Mouse (Mus musculus) cerebellum, postnatal 36 days (tissue): ENCODE data around the gene Fbxo9.

Experiments
- DNase-seq, 2 experiments: peaks; one replicate each; pipeline ENCODE4 v3.0.0; 2021 to 2022; ENCODE audit warnings: mixed read lengths in 2 of 2

Fbxo9 gene

GRCm38 (mm10) chr9:78064121-78064520 lies 44.7 kb downstream of the Fbxo9 start:
- no peak for DNase-seq

DNA sequence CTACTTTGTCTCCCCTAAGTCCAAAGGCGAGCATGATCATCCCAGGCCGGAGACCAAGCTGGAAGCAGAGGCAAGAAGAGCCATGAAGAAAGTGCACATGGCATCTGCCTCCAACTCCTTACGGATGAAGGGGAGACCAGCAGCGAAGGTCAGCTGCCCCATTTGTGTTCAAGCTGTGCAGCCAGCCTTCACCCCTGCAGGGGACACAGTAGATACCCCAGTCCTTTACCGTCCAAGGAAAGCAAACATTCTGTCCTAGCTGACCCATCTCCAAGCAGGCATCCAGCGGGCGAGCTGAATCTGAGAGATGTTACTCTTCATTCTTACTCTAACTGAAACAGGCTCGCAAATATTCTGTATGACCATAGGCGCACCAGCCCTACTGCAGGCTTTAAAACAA lies 46.5 kb downstream of the Fbxo9 start:
- DNase-seq, result no peak

GRCm38 (mm10) chr9:78059525-78060120 lies 49.2 kb downstream of the Fbxo9 start:
- no peak for DNase-seq

DNA sequence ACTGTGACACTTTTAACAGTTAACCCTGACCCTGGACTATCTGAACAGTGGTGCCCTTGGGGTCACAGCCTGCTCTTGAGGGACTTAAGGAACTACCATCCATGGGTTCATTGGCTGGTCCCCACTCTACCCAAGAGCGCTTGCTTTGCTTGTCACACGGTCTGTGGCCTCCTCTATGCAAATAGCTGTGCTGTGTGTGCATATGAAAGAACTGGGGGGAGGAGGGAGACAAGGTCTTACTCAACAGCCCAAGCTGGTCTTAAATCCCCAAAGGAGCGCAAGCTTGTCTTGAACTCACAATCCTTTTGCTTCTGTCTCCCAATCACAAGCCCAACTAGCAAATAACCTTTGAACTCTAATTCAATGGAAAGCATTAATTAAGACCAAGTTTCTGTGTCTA lies 54.6 kb downstream of the Fbxo9 start:
- DNase-seq, result no peak

GRCm38 (mm10) chr9:78053821-78054220 lies 55.0 kb downstream of the Fbxo9 start:
- no peak for DNase-seq

GRCm38 (mm10) chr9:78051677-78052076 lies 57.2 kb downstream of the Fbxo9 start, which contains the start of gene Gcm1:
Gene Gcm1 (plus strand): TSS chr9:78051924.
- DNase-seq, result no peak

- no peak for DNase-seq
Observed at GRCm38 (mm10) chr9:78050452-78050970, 58.4 kb downstream of the Fbxo9 start.

DNA sequence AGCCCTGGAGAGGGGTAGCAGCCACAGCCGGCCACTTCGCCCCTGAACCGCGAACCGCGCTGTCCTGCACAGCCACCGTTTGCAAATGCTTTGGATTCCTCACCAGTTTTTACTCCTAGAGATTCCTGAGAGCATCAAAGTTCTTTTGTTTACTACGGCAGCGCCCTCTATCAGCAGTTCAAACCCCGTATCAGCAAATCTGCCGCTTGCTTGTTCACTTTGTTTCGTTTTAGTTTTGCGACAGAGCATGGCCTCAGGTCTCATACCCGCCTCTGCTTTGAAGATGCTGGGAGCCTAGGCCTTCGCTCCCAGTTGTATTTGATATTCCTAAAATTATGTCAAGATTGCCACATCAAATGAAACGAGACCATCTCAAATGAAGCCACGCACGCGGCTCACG lies 62.1 kb downstream of the Fbxo9 start:
- DNase-seq, result peak in 1 of 2 experiments; percentile 7

DNA sequence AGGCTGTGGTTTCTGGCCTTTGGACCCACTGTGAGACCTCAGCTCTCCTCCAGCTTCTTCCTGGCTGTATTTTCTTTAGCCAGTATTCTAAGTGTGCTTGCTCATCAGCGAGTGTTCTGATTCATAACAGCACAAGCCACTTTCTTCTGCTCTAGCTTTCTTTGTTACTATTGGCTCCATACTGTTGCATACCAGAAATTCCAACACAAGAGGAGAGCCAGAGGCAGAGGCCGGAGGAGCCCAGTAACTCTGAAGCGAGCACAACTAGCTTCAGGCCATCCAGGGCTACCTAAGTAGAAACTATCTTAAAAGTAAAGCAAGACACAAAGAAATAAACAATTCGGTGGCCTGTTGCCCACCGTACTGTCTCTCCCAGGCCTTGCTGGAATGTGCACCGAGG lies 63.7 kb downstream of the Fbxo9 start:
- DNase-seq, result no peak

DNA sequence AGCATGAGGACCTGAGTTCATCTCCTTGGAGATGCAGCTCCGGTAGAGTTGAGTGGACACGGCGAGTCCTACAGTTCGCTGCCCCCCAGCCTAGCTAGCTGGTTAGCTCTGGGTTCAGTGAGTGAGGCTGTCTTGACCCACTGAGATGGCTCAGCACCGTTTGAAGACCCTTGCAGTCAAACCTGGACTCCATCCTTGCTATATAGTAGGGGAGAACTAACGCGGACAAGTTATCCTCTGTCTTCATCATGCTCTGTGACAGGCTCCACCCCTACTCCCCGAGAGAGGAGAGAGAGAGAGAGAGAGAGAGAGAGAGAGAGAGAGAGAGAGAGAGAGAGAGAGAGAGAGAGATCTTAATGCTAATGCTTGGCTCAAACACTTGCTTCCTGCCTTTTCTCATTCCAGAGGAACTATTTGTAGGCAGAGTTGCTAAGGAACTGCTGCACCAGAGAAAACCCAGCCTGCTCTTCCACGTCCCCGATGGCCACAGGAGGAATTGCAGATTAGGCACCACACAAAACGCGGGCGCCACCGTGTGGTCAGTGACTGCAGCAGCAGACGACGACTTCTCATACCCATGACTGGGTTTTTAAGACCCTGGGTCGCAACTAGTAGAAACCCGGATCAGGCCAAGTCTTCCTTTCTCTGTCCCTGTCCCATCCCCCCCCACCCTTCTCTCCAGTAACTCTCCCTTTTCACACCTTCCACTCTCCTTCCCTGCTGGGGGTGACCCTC lies 69.9 kb downstream of the Fbxo9 start:
- peak; percentile 63 to 67 for DNase-seq

DNA sequence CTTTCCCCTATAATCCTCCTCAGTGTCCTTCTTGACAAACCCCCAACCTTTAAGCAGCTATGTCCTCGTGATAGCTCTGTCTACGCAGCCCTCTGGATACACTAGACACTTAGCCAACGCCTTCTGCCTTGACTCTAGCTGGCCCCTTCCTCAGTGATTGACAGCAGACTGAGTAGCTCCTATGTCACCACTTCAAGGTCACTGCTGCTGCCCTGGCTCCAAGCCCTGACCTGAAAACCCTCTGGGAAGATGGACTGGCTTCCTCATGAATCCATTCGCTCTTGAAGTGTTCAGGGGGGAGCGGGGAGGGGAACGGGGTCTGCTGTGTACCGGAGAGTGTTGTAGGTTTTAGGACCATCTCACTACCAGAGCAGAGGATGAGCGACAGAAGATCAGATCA lies 73.0 kb downstream of the Fbxo9 start:
- no peak for DNase-seq

DNA sequence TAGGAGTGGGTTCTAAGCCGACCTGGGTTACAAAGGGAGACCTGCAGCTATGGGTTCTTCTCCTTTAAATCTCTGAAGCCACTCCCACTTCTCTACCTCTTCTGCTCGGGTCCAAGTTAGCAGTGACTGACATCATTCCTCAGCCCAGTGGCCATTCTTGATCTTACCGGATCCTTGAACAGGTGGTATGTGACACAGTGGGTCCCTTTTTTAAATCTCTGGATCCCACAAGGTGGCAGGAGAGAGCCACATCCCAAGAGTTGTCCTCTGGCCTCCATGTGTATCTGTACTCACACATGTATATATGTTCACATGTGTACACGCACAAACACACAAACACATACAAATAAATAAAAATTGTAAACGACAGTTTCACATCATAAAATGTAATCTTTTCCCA lies 73.6 kb downstream of the Fbxo9 start:
- no peak for DNase-seq

DNA sequence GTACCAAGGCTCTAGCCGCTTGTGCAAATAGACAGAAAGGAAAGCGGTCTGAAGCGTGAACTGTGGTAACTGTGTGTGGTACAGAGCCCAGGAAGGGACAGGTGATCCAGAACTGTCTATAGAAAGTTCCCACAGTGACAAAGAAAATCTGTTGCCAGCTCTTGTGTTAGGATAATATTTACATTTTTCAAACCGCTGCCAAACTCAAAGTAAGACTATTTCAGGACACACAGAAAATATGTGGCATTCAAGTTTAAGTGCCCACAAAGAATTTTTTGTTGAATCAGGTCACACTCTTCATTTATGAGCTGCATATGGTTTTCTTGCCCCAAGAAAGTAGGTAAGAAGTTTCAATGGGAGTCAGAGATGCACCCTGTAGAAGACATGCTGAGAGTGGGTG lies 75.9 kb downstream of the Fbxo9 start:
- DNase-seq, result no peak
